Mouse (Mus musculus): ENCODE measurements around the gene Icos.

Icos gene

GRCm38 (mm10) chr1:60967521-60967920 lies 10.2 kb upstream of the Icos start:
- no peak for DNase-seq

GRCm38 (mm10) chr1:60970846-60971245 lies 6.9 kb upstream of the Icos start:
- no peak for DNase-seq

- no peak for DNase-seq
Observed at GRCm38 (mm10) chr1:60974221-60974620, 3.5 kb upstream of the Icos start.

GRCm38 (mm10) chr1:60975646-60976294 lies 2.0 kb upstream of the Icos start:
- DNase-seq = no peak

- peak; percentile 35 to 43 for DNase-seq
Observed at GRCm38 (mm10) chr1:60979126-60979842, 1.6 kb downstream of the Icos start.

- no peak for DNase-seq
Observed at GRCm38 (mm10) chr1:60979843-60980235, 2.1 kb downstream of the Icos start.

GRCm38 (mm10) chr1:60985075-60985474 lies 7.3 kb downstream of the Icos start:
- DNase-seq = no peak

GRCm38 (mm10) chr1:60986141-60986540 lies 8.4 kb downstream of the Icos start:
- no peak for DNase-seq

- DNase-seq = no peak
Observed at GRCm38 (mm10) chr1:60989086-60989485, 11.4 kb downstream of the Icos start.

GRCm38 (mm10) chr1:60990305-60990704 lies 12.6 kb downstream of the Icos start:
- no peak for DNase-seq

GRCm38 (mm10) chr1:60998008-60998557 lies 20.4 kb downstream of the Icos start:
- peak; percentile 9 to 60 for DNase-seq

GRCm38 (mm10) chr1:60998689-60999088 lies 21.0 kb downstream of the Icos start:
- no peak for DNase-seq

GRCm38 (mm10) chr1:61001786-61002354 lies 24.1 kb downstream of the Icos start:
- peak; percentile 25 to 57 for DNase-seq

GRCm38 (mm10) chr1:61006229-61006628 lies 28.5 kb downstream of the Icos start:
- DNase-seq = no peak

GRCm38 (mm10) chr1:61007516-61007915 lies 29.8 kb downstream of the Icos start:
- DNase-seq = no peak

GRCm38 (mm10) chr1:61016578-61017118 lies 38.9 kb downstream of the Icos start:
- DNase-seq = no peak

GRCm38 (mm10) chr1:61026712-61027111 lies 49.0 kb downstream of the Icos start:
- DNase-seq = no peak

- no peak for DNase-seq
Observed at GRCm38 (mm10) chr1:61027519-61027918, 49.8 kb downstream of the Icos start.

GRCm38 (mm10) chr1:61029919-61030318 lies 52.2 kb downstream of the Icos start:
- no peak for DNase-seq

- no peak for DNase-seq
Observed at GRCm38 (mm10) chr1:61030532-61030931, 52.8 kb downstream of the Icos start.

GRCm38 (mm10) chr1:61035270-61035669 lies 57.5 kb downstream of the Icos start:
- DNase-seq = no peak

- DNase-seq = no peak
Observed at GRCm38 (mm10) chr1:61038223-61038622, 60.5 kb downstream of the Icos start.

GRCm38 (mm10) chr1:61039310-61039709 lies 61.6 kb downstream of the Icos start:
- DNase-seq = no peak

GRCm38 (mm10) chr1:61040401-61040800 lies 62.7 kb downstream of the Icos start:
- DNase-seq = no peak
